Mouse (Mus musculus) thymus, adult 2 months (tissue): ENCODE data around the gene Rbm25. TPM values are rescaled to one million over a fixed set of nuclear protein-coding genes. Genes with fewer than 3 reads are reported as not detected.
"Not testable (repeated sequence)": the region's sequence is repeated elsewhere in the genome, so short reads cannot be mapped to it uniquely, and the experiment has no call there.

ENCODE experiments used
- DNase-seq: peaks from one replicate; pipeline ENCODE4 v3.0.0; 2021
- H3K27ac ChIP-seq: fragments of 200-500 bp; 2 replicates; pipeline ENCODE4 v1.5.1; 2012; ENCODE audit warnings: low read length, control low read depth; ENCODE audit not compliant: control insufficient read depth, insufficient read depth
- H3K27me3 ChIP-seq: fragments of 200-500 bp; 2 replicates; pipeline ENCODE4 v1.6.1; 2012; ENCODE audit warnings: mild to moderate bottlenecking, low read length, moderate library complexity, mixed read lengths; ENCODE audit not compliant: control insufficient read depth, insufficient read depth
- H3K36me3 ChIP-seq: fragments of 200-500 bp; 2 replicates; pipeline ENCODE4 v1.6.1; 2012; ENCODE audit warnings: mild to moderate bottlenecking, low read length, moderate library complexity; ENCODE audit not compliant: control insufficient read depth, insufficient read depth
- H3K4me1 ChIP-seq: fragments of 200-500 bp; replicated peaks from 2 replicates; pipeline ENCODE4 v1.6.1; 2012; ENCODE audit warnings: low read length; ENCODE audit not compliant: control insufficient read depth, insufficient read depth
- H3K4me3 ChIP-seq: fragments of 200-500 bp; 2 replicates; pipeline ENCODE4 v1.5.1; 2012; ENCODE audit warnings: mild to moderate bottlenecking, low read length, control low read depth, moderate library complexity; ENCODE audit not compliant: control insufficient read depth, insufficient read depth
- CTCF ChIP-seq: fragments of 200-500 bp; IDR thresholded peaks from 2 replicates; pipeline ENCODE4 v1.5.1; 2012; ENCODE audit warnings: mild to moderate bottlenecking, control low read depth, low read length, moderate library complexity, borderline replicate concordance; ENCODE audit not compliant: control insufficient read depth, poor library complexity, insufficient read depth; ENCODE audit errors: extremely low read depth
- POLR2A ChIP-seq: fragments of 200-500 bp; IDR thresholded peaks from 2 replicates; pipeline ENCODE4 v1.6.1; 2012; ENCODE audit warnings: mild to moderate bottlenecking, low read length, control low read depth, moderate library complexity; ENCODE audit not compliant: control insufficient read depth, poor library complexity, insufficient read depth; ENCODE audit errors: extremely low read depth
- WGBS: fragments of 180-500 bp; shearing (Covaris S2); methylation state at CpG from one replicate; pipeline ENCODE4 v1.1.7; 2018; 5-methylcytosine and 5-hydroxymethylcytosine counted together
- polyA plus RNA-seq: library from polyadenylated mRNA; depleted of rRNA; stranded (reverse); fragments of >200 nt; gene quantifications from 2 replicates; pipeline ENCODE4 v1.2.3, GENCODE M21; 2012; rRNA removed

Gene Rbm25
- 45.1 and 49.2 TPM in 2 replicates for polyA plus RNA-seq

DNA sequence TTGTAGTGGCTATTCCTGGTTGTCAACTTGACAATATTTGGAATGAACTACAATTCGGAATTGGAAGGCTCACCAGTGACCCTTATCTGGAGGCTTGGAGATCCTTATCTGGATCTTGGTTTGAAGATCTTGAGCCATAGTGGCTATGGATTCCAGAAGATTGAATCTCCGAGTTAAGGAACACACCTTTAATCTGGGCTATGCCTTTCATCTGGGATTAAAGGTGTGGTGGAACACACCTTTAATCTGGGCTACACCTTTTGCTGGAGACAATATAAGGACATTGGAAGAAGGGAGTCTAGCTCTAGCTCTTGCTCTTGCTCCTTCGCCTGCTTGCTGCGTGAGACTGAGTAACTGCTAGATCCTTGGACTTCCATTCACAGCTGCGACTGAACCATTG is at the start of gene Rbm25:
Gene Rbm25, plus strand, starts transcription at position 301 of the 400 bp plus-strand sequence.
- H3K4me1 ChIP-seq, DNase-seq, H3K27me3 ChIP-seq, H3K36me3 ChIP-seq: not testable (repeated sequence)
- peak within 1 kb of the TSS; percentile 38 for H3K27ac ChIP-seq
- peak within 1 kb of the TSS; percentile 84 for H3K4me3 ChIP-seq
- WGBS = no CpG with 5 or more reads among the region's 5 CpGs

DNA sequence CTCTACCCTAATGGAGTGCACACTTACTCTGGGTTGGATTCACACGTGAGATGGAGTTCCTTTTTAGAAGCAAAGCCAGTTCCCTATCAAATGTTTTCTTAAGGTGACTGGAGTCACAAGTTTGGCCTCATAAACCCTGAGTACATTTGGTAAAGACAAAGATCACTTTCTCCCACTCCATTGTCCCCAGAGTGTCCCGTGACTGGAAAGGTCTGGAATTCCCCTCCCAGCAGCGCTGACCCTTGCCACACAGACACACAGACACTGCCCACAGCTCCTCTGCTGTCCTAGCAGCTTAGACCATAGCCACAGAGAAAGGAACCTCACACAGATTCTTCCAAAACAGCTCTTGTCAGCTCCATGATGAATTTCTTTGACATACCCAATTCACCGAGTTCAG is 48.9 kb upstream of the Rbm25 start:
- Histone ChIP-seq H3K36me3 (peaks cover 5% of the 10 kb centered on the region), H3K27ac (no peak overlapping the region), H3K4me1 (no peaks in the 10 kb centered on the region), H3K27me3 (no peaks in the 10 kb centered on the region), H3K4me3 (no peak overlapping the region)
- no peak for TF ChIP-seq POLR2A
- no peak for TF ChIP-seq CTCF
- DNase-seq = no peak
- WGBS = 90% methylated on average over 4 of the region's 4 CpGs

DNA sequence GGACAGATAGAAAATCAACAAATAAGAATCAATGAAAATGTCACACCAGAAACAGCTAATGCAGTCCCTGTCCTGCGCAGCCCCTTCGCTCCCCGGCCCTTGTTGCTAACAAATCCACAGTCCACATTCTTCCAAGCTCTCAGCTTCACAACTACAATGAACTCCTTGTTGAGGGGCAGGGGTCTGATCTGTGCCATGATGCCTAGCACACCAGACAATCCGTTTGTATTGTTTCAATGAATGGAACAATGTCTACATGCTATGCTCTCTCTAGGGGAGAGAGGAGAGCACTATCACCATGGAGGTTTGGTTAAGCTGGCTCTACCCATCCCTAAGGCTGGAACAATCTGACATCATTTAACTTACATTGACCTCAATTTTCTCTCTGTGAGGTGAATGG is 48.3 kb upstream of the Rbm25 start:
- no peak overlapping the region for H3K27ac ChIP-seq
- WGBS = 97% methylated on average over 4 of the region's 4 CpGs

DNA sequence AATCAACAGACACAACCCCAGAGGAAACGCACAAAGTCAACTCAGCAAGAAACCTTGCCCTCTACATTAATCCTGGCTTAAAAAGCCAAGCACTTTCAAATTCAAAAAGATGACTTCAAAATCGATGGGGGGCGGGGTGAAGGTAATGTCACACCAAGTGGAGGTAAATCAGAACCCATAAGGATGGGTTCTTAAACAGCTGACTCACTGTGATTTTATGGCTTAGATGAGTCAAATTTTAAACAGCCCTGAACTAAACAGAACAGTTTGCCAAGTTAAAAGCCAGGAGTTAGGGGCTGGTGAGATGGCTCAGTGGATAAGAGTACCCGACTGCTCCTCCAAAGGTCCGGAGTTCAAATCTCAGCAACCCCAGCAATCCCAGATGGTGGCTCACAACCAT is 44.4 kb upstream of the Rbm25 start:
- Histone ChIP-seq H3K27ac (no peak overlapping the region), H3K4me1 (no peaks in the 10 kb centered on the region), H3K4me3 (no peak overlapping the region), H3K27me3 (no peaks in the 10 kb centered on the region), H3K36me3 (peaks cover 29% of the 10 kb centered on the region)
- 96% methylated on average over 5 of the region's 5 CpGs for WGBS
- TF ChIP-seq POLR2A = no peak
- TF ChIP-seq CTCF = no peak
- DNase-seq = no peak

More for the DNA sequence above, 48.3 kb upstream of the Rbm25 start:
- DNase-seq = no peak
- Histone ChIP-seq H3K27me3 (no peaks in the 10 kb centered on the region), H3K36me3 (peaks cover 8% of the 10 kb centered on the region), H3K4me3 (no peak overlapping the region), H3K4me1 (no peaks in the 10 kb centered on the region)
- TF ChIP-seq CTCF (no peak), POLR2A (no peak)

DNA sequence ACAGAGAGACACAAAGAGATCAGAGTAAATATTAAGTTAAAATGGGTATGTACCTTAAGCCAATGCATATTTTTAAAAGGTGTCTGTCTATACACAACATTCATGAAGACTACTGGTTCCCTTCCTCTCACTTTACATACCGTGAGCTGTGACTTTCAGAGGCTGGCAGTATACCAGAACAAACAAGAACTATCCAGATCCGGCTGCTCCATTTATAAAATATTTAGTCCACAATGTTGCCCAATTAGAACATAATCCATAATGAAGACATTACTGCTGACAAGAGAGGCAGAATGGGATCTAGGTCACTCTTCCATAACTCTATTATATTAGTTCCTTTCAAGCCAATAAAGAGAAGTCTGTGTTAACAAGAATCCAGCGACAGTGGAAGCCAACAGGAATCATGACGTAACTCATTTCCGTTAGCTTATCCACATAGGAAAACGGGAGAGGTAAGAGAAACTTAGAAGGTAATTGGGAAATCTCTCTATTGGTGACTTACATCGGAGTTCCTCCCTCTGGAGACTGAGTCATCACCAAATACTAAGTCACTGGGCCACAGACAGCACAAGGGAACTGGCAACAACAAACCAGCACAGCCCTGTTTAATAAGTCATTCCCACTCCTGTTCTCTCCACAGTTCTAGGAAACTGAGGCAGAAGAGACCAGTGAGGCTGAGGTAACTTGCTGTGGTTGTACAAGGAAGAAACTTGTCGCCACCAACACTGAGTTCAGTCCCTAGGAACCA is 39.1 kb upstream of the Rbm25 start:
- TF ChIP-seq POLR2A (no peak), CTCF (no peak)
- no peak overlapping the region for H3K27ac ChIP-seq

DNA sequence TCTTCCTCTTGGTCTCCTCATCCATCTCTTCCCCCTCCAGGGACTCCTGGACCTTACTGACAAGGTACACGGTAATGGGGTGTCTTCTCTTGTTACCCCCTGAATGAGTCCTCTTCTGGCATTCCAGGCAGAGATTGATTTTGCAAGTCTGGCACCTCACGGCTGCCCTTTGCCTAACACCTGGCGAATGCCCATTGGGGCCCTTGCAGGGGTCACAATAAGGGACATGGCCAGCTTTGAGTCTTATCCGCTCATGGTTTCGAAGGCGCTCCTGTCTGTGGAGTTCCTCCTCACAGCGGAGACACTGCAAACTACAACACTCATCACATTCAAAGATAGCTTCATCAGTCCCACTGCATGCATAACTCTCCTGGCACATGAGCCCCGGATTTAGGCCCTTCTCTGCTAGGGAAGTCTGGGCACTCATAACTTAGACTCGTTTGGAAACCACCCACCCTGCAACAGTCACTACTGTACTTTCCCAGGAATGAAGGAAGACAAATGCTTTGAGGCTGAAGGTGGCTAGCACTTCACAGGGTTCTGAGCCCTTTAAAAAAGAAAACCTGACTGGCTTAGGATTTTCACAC is 36.5 kb upstream of the Rbm25 start:
- no peaks in the 10 kb centered on the region for H3K27me3 ChIP-seq
- whole genome bisulfite sequencing = 96% methylated on average over 9 of the region's 9 CpGs
- DNase-seq = no peak
- H3K27ac ChIP-seq = no peak overlapping the region
- H3K36me3 ChIP-seq = peaks cover 24% of the 10 kb centered on the region
- TF ChIP-seq CTCF = no peak
- TF ChIP-seq POLR2A = no peak
- H3K4me1 ChIP-seq = peaks cover 7% of the 10 kb centered on the region
- no peak overlapping the region for H3K4me3 ChIP-seq

More for the DNA sequence above, 39.1 kb upstream of the Rbm25 start:
- no peak for DNase-seq
- Histone ChIP-seq H3K27me3 (no peaks in the 10 kb centered on the region), H3K4me1 (peaks cover 7% of the 10 kb centered on the region), H3K36me3 (peaks cover 39% of the 10 kb centered on the region), H3K4me3 (no peak overlapping the region)
- WGBS = 95% methylated on average over 8 of the region's 8 CpGs
